Mouse (Mus musculus): ENCODE data around the gene Gdpd1.

The Gdpd1 gene

GRCm38 (mm10) chr11:86991241-86991640 is 82.6 kb downstream of the Gdpd1 start:
- DNase-seq (ENCODE audit: low spot score), result no peak

DNA sequence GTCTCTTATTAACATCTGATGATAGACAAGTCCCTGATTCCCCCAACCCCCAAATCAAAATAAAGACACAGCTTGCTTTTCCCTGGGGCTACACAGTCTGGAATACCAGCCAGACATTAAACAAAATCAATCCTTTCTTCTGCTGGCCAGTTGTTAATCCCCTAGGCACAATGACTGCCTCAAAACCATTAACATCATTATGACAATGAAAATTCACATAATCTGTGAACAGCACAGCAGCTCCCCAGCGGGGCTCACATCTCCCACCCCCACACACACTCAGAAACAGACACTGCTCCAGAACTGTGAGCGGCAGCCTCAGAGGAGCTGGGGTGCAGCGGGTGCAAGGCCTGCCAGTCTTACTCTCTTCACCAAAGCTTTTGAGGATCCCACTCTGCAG is 83.6 kb downstream of the Gdpd1 start:
- DNase-seq (ENCODE audit: low spot score), result no peak

- DNase-seq (ENCODE audit: low spot score), result no peak
Observed at GRCm38 (mm10) chr11:86984990-86985389, 88.9 kb downstream of the Gdpd1 start.
